In genomic region chr15:22857704-22858103, GRCm38 (mm10) we compare ENCODE assay signal across 19 mouse cellular contexts.
"Had no signal": no experiment of that assay in that cellular context is flagged by ENCODE, and none has a peak within 500 bp of the region (broad histone marks: within the 10 kb centered on the region; RNA-seq: fewer than 3 reads in every experiment).

No protein-coding gene starts in this region.

- H3K36me3 ChIP-seq: midbrain, embryonic 10.5 days; midbrain, embryonic 12.5 days; neural tube, embryonic 13.5 days; neural tube, embryonic 15.5 days; stomach, embryonic 15.5 days had no signal

- H3K9ac ChIP-seq: lung, embryonic 14.5 days; midbrain, embryonic 12.5 days; neural tube, embryonic 13.5 days; neural tube, embryonic 15.5 days; stomach, embryonic 15.5 days had no signal

- H3K9me3 ChIP-seq: midbrain, embryonic 10.5 days; midbrain, embryonic 12.5 days; neural tube, embryonic 13.5 days; neural tube, embryonic 15.5 days; stomach, embryonic 15.5 days had no signal

- H3K4me1 ChIP-seq: midbrain, embryonic 10.5 days; midbrain, embryonic 12.5 days; neural tube, embryonic 13.5 days; neural tube, embryonic 15.5 days; stomach, embryonic 15.5 days had no signal

- H3K27me3 ChIP-seq: midbrain, embryonic 12.5 days; neural tube, embryonic 13.5 days; neural tube, embryonic 15.5 days; stomach, embryonic 15.5 days had no signal

- DNase-seq: lung, adult 18-20 months; lung, embryonic 14.5 days; lung, postnatal 10 days; lung, postnatal 4 days; midbrain, embryonic 14.5 days; retina, postnatal 1 day; right cerebral cortex, adult 18-20 months; right cerebral cortex, postnatal 25 days; thymus, adult 2 months; thymus, postnatal 25 days; thymus, postnatal 4 days had no signal

- ATAC-seq: midbrain, embryonic 16.5 days had no signal

- H3K4me2 ChIP-seq: lung, embryonic 14.5 days; midbrain, embryonic 12.5 days; neural tube, embryonic 13.5 days; neural tube, embryonic 15.5 days; stomach, embryonic 15.5 days had no signal

- H3K4me3 ChIP-seq: midbrain, embryonic 10.5 days; midbrain, embryonic 12.5 days; myocyte; neural tube, embryonic 13.5 days; neural tube, embryonic 15.5 days; stomach, embryonic 15.5 days had no signal

- H3K27ac ChIP-seq: midbrain, embryonic 10.5 days; midbrain, embryonic 12.5 days; neural tube, embryonic 13.5 days; neural tube, embryonic 15.5 days; stomach, embryonic 15.5 days; stomach, postnatal 0 days had no signal
